Mouse (Mus musculus): ENCODE data around the gene Mapk3. TPM values are rescaled to one million over a fixed set of nuclear protein-coding genes. Genes with fewer than 3 reads are reported as not detected.

Gene Mapk3
- total and polyA plus RNA-seq, 3 experiments: 5.2 to 45.1 TPM; not detected in 1

DNA sequence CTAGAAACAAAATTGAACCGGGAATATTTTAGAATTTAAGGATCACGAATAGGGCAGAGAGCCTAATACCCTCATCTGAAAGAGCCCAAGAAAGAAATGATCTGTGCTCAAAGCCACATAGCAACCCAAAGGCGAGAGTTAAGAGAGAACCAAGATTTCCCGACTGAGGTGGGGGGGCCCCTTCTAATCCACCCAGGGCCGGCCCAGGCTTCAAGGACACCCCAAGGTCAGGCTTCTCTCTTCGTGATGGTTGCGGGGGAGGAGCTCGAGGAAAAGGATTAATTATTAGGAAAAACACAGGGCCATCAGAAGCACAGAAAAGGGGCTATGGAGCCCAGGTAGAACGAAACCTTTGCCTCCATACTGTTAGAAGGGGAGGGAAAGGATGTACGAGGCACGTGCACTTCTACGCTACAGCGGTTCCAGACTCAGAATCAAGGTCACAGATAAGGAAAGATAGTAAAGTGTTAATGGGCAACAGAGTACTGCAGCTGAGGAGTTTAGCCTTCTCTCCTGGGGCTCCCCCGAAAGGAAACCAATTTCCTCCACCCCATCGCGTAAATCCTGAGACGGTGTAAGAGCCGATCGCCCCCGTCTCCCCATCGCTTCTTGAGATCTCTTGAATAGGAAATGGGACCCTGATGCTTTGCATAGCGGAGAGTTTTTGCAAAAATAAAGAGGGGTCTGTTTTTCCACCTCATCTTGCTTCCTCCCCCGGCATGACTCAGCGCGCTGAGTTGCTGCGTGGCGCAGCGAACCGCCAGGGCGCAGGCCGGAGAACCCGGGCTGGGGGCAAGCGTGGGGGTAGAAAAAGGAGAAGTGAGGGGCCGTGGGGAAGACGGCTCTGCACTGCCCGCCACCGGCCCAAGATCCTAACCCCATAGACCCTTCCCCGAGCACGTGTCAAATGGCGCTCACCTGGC is 39.0 kb downstream of the Mapk3 start (continued):
- no peak for TF ChIP-seq TCF12 (IDR thresholded peaks at IDR 0.05; ENCODE audit: low read depth, low read length)
- no peak for TF ChIP-seq GABPA (IDR thresholded peaks at IDR 0.05; ENCODE audit: low read depth, low read length)
- 0 out of 2 replicates have a peak, but pooled peaks have one; percentile 35 for TF ChIP-seq MAZ (IDR thresholded peaks at IDR 0.05; ENCODE audit: low read depth, low read length)
- TF ChIP-seq SIN3A (IDR thresholded peaks at IDR 0.05; ENCODE audit: low read length): peak; percentile 61; the same call in 1 of the 2 replicates
- TF ChIP-seq ZKSCAN1 (IDR thresholded peaks at IDR 0.05; ENCODE audit: low read depth, low read length): no peak
- no peak for TF ChIP-seq USF2 (IDR thresholded peaks at IDR 0.05; ENCODE audit: borderline replicate concordance in 1 of 2, insufficient read depth in 1 of 2, low read depth in 1 of 2, low read length in 2 of 2)
- no peak for TF ChIP-seq RAD21 (IDR thresholded peaks at IDR 0.05; ENCODE audit: low read depth, low read length)
- no peak for TF ChIP-seq MEF2A (IDR thresholded peaks at IDR 0.05; ENCODE audit: extremely low read depth, insufficient replicate concordance, low read depth, low read length, poor library complexity, severe bottlenecking)
- TF ChIP-seq USF1 (IDR thresholded peaks at IDR 0.05; ENCODE audit: low read depth, low read length): peak; percentile 60; the same call in 1 of the 2 replicates
- TF ChIP-seq NRF1 (IDR thresholded peaks at IDR 0.05; ENCODE audit: insufficient read depth, low read depth, low read length, poor library complexity, severe bottlenecking): no peak
- no peak for TF ChIP-seq MAFK (IDR thresholded peaks at IDR 0.05; ENCODE audit: borderline replicate concordance, low read depth, low read length)
- peak; percentile 96 for TF ChIP-seq BHLHE40 (IDR thresholded peaks at IDR 0.05; ENCODE audit: borderline replicate concordance, low read depth, low read length)
- TF ChIP-seq POLR2AphosphoS2 (IDR thresholded peaks at IDR 0.05; ENCODE audit: low read length): no peak; the same call in 1 of the 2 replicates
- peak; percentile 70 for TF ChIP-seq GATA1 (IDR thresholded peaks at IDR 0.05; ENCODE audit: low read depth, low read length)
- peak; percentile 61; the same call in 1 of the 2 replicates for TF ChIP-seq ZMIZ1 (IDR thresholded peaks at IDR 0.05; ENCODE audit: low read depth, low read length)
- no peak for TF ChIP-seq TBP (IDR thresholded peaks at IDR 0.05; ENCODE audit: low read depth, low read length)

GRCm38 (mm10) chr7:126799050-126799467 is 39.7 kb downstream of the Mapk3 start:
- H3K9ac ChIP-seq (ENCODE audit: control insufficient read depth, low read depth, low read length, poor library complexity, severe bottlenecking): peak overlapping the region; percentile 96
- no peaks in the 10 kb centered on the region for H3K27me3 ChIP-seq (ENCODE audit: control insufficient read depth in 1 of 2, insufficient read depth in 2 of 2, low read length in 2 of 2)
- peaks cover 20 to 45% of the 10 kb centered on the region in 2 experiments for H3K4me1 ChIP-seq (ENCODE audit: control insufficient read depth in 1 of 2, insufficient read depth in 2 of 2, low read length in 2 of 2)
- H3K79me2 ChIP-seq (ENCODE audit: control insufficient read depth, insufficient read depth, low read length, poor library complexity): peaks cover 35% of the 10 kb centered on the region
- H3K27ac ChIP-seq (ENCODE audit: control insufficient read depth, low read depth, low read length): peak overlapping the region; percentile 94
- peaks cover 13 to 50% of the 10 kb centered on the region in 2 experiments for H3K36me3 ChIP-seq (ENCODE audit: control insufficient read depth in 1 of 2, insufficient read depth in 2 of 2, low read length in 2 of 2)
- H3K9me3 ChIP-seq (replicated peaks; ENCODE audit: insufficient read depth, low read length): no peaks in the 10 kb centered on the region
- peak overlapping the region; percentile 87 to 95 for H3K4me3 ChIP-seq (ENCODE audit: control insufficient read depth in 1 of 2, insufficient read depth in 1 of 2, low read depth in 2 of 2, low read length in 2 of 2)
- DNase-seq (ENCODE audit: low read depth, low spot score): peak; percentile 99
- TF ChIP-seq MAX (IDR thresholded peaks at IDR 0.05; ENCODE audit: low read length): peak; percentile 34
- TF ChIP-seq ZKSCAN1 (IDR thresholded peaks at IDR 0.05; ENCODE audit: low read depth, low read length): no peak
- TF ChIP-seq CHD2 (IDR thresholded peaks at IDR 0.05; ENCODE audit: low read length): no peak
- no peak for TF ChIP-seq MAFK (IDR thresholded peaks at IDR 0.05; ENCODE audit: borderline replicate concordance, low read depth, low read length)
- TF ChIP-seq NELFE (IDR thresholded peaks at IDR 0.05; ENCODE audit: low read depth, low read length): peak; percentile 99
- TF ChIP-seq HCFC1 (IDR thresholded peaks at IDR 0.05; ENCODE audit: low read depth, low read length): peak; percentile 59
- TF ChIP-seq POLR2AphosphoS2 (IDR thresholded peaks at IDR 0.05; ENCODE audit: low read length): peak; percentile 94; the same call in 1 of the 2 replicates
- peak; percentile 83 for TF ChIP-seq ZNF384 (IDR thresholded peaks at IDR 0.05; ENCODE audit: low read depth, low read length)
- TF ChIP-seq KAT2A (conservative IDR thresholded peaks at IDR 0.05; ENCODE audit: low read depth, low read length): peak; percentile 13; the same call in 1 of the 2 replicates
- no peak for TF ChIP-seq MYB (IDR thresholded peaks at IDR 0.05; ENCODE audit: low read depth, low read length)
- peak; percentile 61 for TF ChIP-seq NRF1 (IDR thresholded peaks at IDR 0.05; ENCODE audit: insufficient read depth, low read depth, low read length, poor library complexity, severe bottlenecking)
- no peak for TF ChIP-seq CTCF (IDR thresholded peaks at IDR 0.05 in 2 of 3, conservative IDR thresholded peaks at IDR 0.05 in 1 of 3; ENCODE audit: control insufficient read depth in 1 of 3, insufficient read depth in 1 of 3, low read depth in 2 of 3, low read length in 3 of 3, poor library complexity in 1 of 3, severe bottlenecking in 1 of 3)
- TF ChIP-seq MYC (IDR thresholded peaks at IDR 0.05; ENCODE audit: low read depth, low read length): no peak
- TF ChIP-seq RCOR1 (IDR thresholded peaks at IDR 0.05; ENCODE audit: low read depth, low read length): no peak
- peak; percentile 87 to 98 for TF ChIP-seq POLR2A (IDR thresholded peaks at IDR 0.05; ENCODE audit: control insufficient read depth in 1 of 2, insufficient read depth in 1 of 2, low read depth in 1 of 2, low read length in 2 of 2, poor library complexity in 1 of 2)
- 0 out of 2 replicates have a peak, but pooled peaks have one; percentile 18 for TF ChIP-seq GATA1 (IDR thresholded peaks at IDR 0.05; ENCODE audit: low read depth, low read length)
- peak; percentile 96 for TF ChIP-seq TBP (IDR thresholded peaks at IDR 0.05; ENCODE audit: low read depth, low read length)
- TF ChIP-seq E2F4 (IDR thresholded peaks at IDR 0.05; ENCODE audit: borderline replicate concordance, low read depth, low read length): no peak
- no peak for TF ChIP-seq CHD1 (IDR thresholded peaks at IDR 0.05; ENCODE audit: low read depth, low read length)
- TF ChIP-seq JUND (IDR thresholded peaks at IDR 0.05; ENCODE audit: low read depth, low read length): no peak
- no peak for TF ChIP-seq BHLHE40 (IDR thresholded peaks at IDR 0.05; ENCODE audit: borderline replicate concordance, low read depth, low read length)
- TF ChIP-seq SIN3A (IDR thresholded peaks at IDR 0.05; ENCODE audit: low read length): peak; percentile 80; the same call in 1 of the 2 replicates
- TF ChIP-seq ETS1 (IDR thresholded peaks at IDR 0.05; ENCODE audit: low read depth, low read length): no peak

All from MEL (cell line).